Mouse (Mus musculus): ENCODE measurements around the gene Nat8f1. TPM values are rescaled to one million over a fixed set of nuclear protein-coding genes. Genes with fewer than 3 reads are reported as not detected.
"Not testable (repeated sequence)": the region's sequence is repeated elsewhere in the genome, so short reads cannot be mapped to it uniquely, and the experiment has no call there.

Nat8f1 gene
- polyA plus RNA-seq, 1 experiment, result 21.4 TPM

DNA sequence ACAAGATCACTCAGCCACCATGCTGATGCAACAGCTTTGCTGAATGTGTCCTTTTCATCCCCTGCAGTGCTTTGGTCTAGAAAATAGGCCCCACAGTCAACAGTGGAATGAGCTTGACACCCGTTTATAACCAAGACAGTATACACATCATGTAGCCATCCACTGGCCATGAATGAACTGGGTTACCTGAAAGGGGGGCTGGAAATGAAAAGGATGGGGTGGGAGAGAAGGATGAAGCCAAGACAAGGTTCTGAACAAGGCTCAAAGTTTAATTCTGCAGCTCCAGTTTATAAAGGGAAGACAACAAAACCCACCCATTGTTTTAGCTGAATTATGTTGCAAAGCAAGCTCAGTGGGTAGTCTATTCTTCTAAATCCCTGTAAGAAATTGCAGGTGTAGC, 31.2 kb downstream of the Nat8f1 start:
- Histone ChIP-seq H3K4me1 (ENCODE audit: control insufficient read depth, insufficient read depth, insufficient read length, low read length) (no peaks in the 10 kb centered on the region), H3K36me3 (ENCODE audit: control insufficient read depth, insufficient read depth, low read length) (no peaks in the 10 kb centered on the region), H3K27me3 (ENCODE audit: control insufficient read depth, insufficient read depth, low read length) (no peaks in the 10 kb centered on the region), H3K27ac (ENCODE audit: insufficient read depth, low read depth, low read length) (no peak overlapping the region), H3K4me3 (ENCODE audit: low read depth, low read length) (no peak overlapping the region)
- no peak for TF ChIP-seq POLR2A (IDR thresholded peaks at IDR 0.05; ENCODE audit: low read depth, low read length)
- no peak for TF ChIP-seq CTCF (IDR thresholded peaks at IDR 0.05; ENCODE audit: extremely low read depth, insufficient read length, insufficient replicate concordance, low read depth, low read length)
- 88% methylated on average over 1 of the region's 1 CpGs for WGBS

GRCm38 (mm10) chr6:85883246-85883645, 32.2 kb downstream of the Nat8f1 start:
- not testable (repeated sequence) for H3K36me3 ChIP-seq (ENCODE audit: control insufficient read depth, insufficient read depth, low read length); H3K4me3 ChIP-seq (ENCODE audit: low read depth, low read length); H3K4me1 ChIP-seq (ENCODE audit: control insufficient read depth, insufficient read depth, insufficient read length, low read length); H3K27ac ChIP-seq (ENCODE audit: insufficient read depth, low read depth, low read length); H3K27me3 ChIP-seq (ENCODE audit: control insufficient read depth, insufficient read depth, low read length)
- 94% methylated on average over 9 of the region's 9 CpGs for WGBS

DNA sequence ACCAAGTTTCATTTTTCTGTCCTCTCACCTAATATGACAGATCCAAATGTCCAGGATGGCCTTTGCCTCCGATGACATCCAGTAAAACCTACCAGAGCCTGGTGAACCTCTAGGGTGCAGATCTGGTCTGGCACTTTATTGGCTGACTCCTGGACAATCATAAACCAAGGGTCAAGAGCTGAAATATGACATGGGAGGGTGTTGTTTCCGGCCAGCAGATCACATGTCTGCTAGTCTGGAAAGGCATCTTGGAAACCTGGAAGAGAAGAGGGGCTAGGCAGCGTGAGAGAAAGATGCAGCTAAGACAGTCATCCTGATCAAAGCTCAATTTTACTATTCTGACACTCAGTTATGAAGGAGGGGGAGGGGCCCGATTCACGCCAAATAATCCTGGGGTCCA, 46.5 kb downstream of the Nat8f1 start, which contains the start of gene Nat8f2:
TSS of gene Nat8f2 (minus strand) at position 153 of the 400 bp plus-strand sequence.
- H3K4me3 ChIP-seq (ENCODE audit: low read depth, low read length); H3K27me3 ChIP-seq (ENCODE audit: control insufficient read depth, insufficient read depth, low read length); H3K4me1 ChIP-seq (ENCODE audit: control insufficient read depth, insufficient read depth, insufficient read length, low read length); H3K36me3 ChIP-seq (ENCODE audit: control insufficient read depth, insufficient read depth, low read length): not testable (repeated sequence)
- H3K27ac ChIP-seq (ENCODE audit: insufficient read depth, low read depth, low read length), result peak within 1 kb of the TSS; percentile 31; the same call in 1 of the 2 replicates
- WGBS, result 37% methylated on average over 5 of the region's 5 CpGs

GRCm38 (mm10) chr6:85867726-85868690, 47.5 kb downstream of the Nat8f1 start:
- peak overlapping the region; percentile 31; the same call in 1 of the 2 replicates for H3K27ac ChIP-seq (ENCODE audit: insufficient read depth, low read depth, low read length)
- no peaks in the 10 kb centered on the region for H3K36me3 ChIP-seq (ENCODE audit: control insufficient read depth, insufficient read depth, low read length)

GRCm38 (mm10) chr6:85866995-85867394, 48.5 kb downstream of the Nat8f1 start:
- H3K4me1 ChIP-seq (ENCODE audit: control insufficient read depth, insufficient read depth, insufficient read length, low read length); H3K27me3 ChIP-seq (ENCODE audit: control insufficient read depth, insufficient read depth, low read length); H3K36me3 ChIP-seq (ENCODE audit: control insufficient read depth, insufficient read depth, low read length); H3K27ac ChIP-seq (ENCODE audit: insufficient read depth, low read depth, low read length); H3K4me3 ChIP-seq (ENCODE audit: low read depth, low read length): not testable (repeated sequence)
- 45% methylated on average over 1 of the region's 1 CpGs for WGBS

More at GRCm38 (mm10) chr6:85867726-85868690, 47.5 kb downstream of the Nat8f1 start:
- Histone ChIP-seq H3K27me3 (ENCODE audit: control insufficient read depth, insufficient read depth, low read length) (no peaks in the 10 kb centered on the region), H3K4me1 (ENCODE audit: control insufficient read depth, insufficient read depth, insufficient read length, low read length) (no peaks in the 10 kb centered on the region), H3K4me3 (ENCODE audit: low read depth, low read length) (no peak overlapping the region)
- 76% methylated on average over 8 of the region's 8 CpGs for whole genome bisulfite sequencing
- TF ChIP-seq CTCF (IDR thresholded peaks at IDR 0.05; ENCODE audit: extremely low read depth, insufficient read length, insufficient replicate concordance, low read depth, low read length) (no peak), POLR2A (IDR thresholded peaks at IDR 0.05; ENCODE audit: low read depth, low read length) (no peak)

- 88% methylated on average over 3 of the region's 3 CpGs for WGBS
- H3K4me1 ChIP-seq (ENCODE audit: control insufficient read depth, insufficient read depth, insufficient read length, low read length); H3K27ac ChIP-seq (ENCODE audit: insufficient read depth, low read depth, low read length); H3K36me3 ChIP-seq (ENCODE audit: control insufficient read depth, insufficient read depth, low read length); H3K4me3 ChIP-seq (ENCODE audit: low read depth, low read length); H3K27me3 ChIP-seq (ENCODE audit: control insufficient read depth, insufficient read depth, low read length): not testable (repeated sequence)
Measured at GRCm38 (mm10) chr6:85866166-85866565, 49.3 kb downstream of the Nat8f1 start.

- H3K36me3 ChIP-seq (ENCODE audit: control insufficient read depth, insufficient read depth, low read length); H3K4me1 ChIP-seq (ENCODE audit: control insufficient read depth, insufficient read depth, insufficient read length, low read length); H3K27me3 ChIP-seq (ENCODE audit: control insufficient read depth, insufficient read depth, low read length); H3K4me3 ChIP-seq (ENCODE audit: low read depth, low read length); H3K27ac ChIP-seq (ENCODE audit: insufficient read depth, low read depth, low read length): not testable (repeated sequence)
- 76% methylated on average over 6 of the region's 7 CpGs for WGBS
Measured at GRCm38 (mm10) chr6:85864900-85865639, 50.4 kb downstream of the Nat8f1 start.

Measured in small intestine, adult 2 months (tissue).